Mouse (Mus musculus): ENCODE results near the gene Sec14l4. TPM values are rescaled to one million over a fixed set of nuclear protein-coding genes. Genes with fewer than 3 reads are reported as not detected.

The Sec14l4 gene
- polyA plus RNA-seq, 1 experiment from 2014 or later, result not detected

DNA sequence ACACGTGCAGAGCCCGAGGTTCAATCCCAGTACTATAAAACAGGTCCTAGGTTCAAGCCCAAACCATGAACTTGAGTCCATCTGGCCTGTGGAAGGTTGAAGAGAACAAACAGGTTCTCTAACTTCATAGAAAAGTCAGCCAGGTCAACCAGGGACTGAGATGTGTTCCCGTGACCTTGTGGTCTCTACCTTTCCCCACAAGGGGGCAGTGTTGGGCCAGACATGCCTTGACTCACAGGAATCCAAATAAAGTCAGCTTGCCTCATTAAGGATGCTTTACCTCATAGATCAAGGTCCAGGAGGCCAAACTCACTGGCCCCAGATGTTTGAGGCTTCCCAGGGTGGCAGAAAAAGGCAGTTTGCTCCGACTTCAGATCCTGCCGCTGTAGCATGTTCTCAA, 22.3 kb downstream of the Sec14l4 start:
- Histone ChIP-seq H3K9ac (no peak overlapping the region), H3K27me3 (no peaks in the 10 kb centered on the region), H3K27ac (replicated peaks) (no peak overlapping the region), H3K4me3 (no peak overlapping the region), H3K4me1 (replicated peaks) (no peaks in the 10 kb centered on the region), H3K9me3 (no peaks in the 10 kb centered on the region), H3K36me3 (no peaks in the 10 kb centered on the region), H3K4me2 (no peak overlapping the region)
- ATAC-seq (ENCODE audit: low FRiP score, low read depth), result no peak
- WGBS, result 18% methylated on average over 5 of the region's 5 CpGs

DNA sequence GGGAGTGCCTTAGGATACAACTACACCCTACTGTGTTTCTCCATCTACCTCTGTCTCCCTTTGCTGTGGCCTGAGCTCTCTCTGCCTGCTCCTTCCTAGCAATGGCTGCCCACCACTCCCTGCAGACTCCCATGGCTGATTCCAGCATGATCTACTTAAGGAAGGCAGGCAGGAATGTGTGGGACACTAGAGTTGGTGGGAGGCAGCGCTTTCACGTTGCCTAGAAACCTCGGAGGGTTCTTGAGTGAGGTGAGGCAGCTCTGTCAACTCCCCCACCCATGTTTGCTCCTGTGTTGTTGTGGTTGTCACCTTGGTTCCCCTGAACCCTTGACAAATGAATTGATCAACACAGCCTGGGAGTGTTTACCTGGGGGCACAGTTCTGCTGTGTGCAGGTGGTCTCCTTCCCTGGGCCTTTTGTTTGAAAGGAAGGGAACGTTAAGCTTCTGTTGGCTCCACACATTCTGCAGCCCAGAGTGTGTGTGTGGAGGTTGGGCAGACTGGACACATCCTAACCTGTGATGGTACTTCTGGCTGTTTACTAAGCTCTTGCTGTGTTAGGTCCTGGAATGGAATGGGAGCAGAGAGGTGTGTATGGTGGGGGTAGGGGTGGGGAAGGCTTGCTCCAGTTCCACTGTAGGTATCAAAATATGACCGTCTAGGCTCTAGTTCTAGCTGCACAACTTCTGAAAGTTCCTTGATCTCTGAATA, 29.8 kb downstream of the Sec14l4 start:
- no peaks in the 10 kb centered on the region for H3K4me1 ChIP-seq (replicated peaks)
- no peaks in the 10 kb centered on the region for H3K27me3 ChIP-seq
- no peak for ATAC-seq (ENCODE audit: low FRiP score, low read depth)
- no peak overlapping the region for H3K4me3 ChIP-seq
- H3K9me3 ChIP-seq, result no peaks in the 10 kb centered on the region
- H3K4me2 ChIP-seq, result no peak overlapping the region
- no peaks in the 10 kb centered on the region for H3K36me3 ChIP-seq
- 82% methylated on average over 5 of the region's 5 CpGs for WGBS
- H3K27ac ChIP-seq (replicated peaks), result no peak overlapping the region
- no peak overlapping the region for H3K9ac ChIP-seq

DNA sequence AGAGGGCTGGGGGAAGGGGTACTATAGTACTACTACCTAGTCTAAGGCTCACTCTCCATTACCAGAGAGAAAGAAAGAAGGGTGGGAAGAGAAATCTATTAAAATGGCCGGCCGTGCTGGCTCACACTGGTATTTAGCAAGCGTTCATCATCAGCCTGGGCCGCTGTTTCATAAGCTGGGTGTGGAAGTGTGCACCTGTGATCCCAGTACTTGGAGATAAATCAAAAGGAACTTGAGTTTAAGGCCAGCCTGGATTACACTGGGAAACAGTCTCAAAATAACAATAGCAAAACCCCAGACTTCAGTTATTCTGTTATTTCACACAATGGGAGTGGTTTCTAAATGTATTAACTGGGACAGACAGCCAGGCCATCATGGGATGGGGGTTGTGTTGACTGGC, 31.3 kb downstream of the Sec14l4 start:
- 93% methylated on average over 4 of the region's 4 CpGs for WGBS
- no peak overlapping the region for H3K27ac ChIP-seq (replicated peaks)

DNA sequence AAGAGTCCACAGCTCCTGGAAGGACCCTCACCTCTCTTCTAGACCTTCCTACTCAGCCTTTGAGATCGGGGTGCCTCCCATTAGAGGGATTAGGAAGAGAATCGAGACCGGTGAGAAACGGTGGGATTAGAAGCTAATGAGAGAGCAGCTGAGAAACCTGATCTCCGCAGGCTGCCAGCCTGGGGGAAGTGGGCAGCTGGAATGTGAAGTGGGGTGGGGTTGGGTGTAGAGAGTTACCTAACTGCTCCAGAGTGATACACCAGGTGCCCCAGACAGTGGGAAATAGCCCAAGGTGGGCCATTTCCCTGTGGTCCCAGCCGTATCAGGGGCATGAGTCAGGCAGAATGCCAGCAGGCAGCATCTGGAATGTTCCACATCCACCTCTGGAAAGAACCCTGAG, 31.7 kb downstream of the Sec14l4 start:
- 72% methylated on average over 6 of the region's 6 CpGs for WGBS

More for the DNA sequence above, 31.3 kb downstream of the Sec14l4 start:
- no peak overlapping the region for H3K4me2 ChIP-seq
- no peak overlapping the region for H3K4me3 ChIP-seq
- no peak for ATAC-seq (ENCODE audit: low FRiP score, low read depth)
- no peak overlapping the region for H3K9ac ChIP-seq
- H3K4me1 ChIP-seq (replicated peaks), result no peaks in the 10 kb centered on the region
- H3K36me3 ChIP-seq, result no peaks in the 10 kb centered on the region
- H3K27me3 ChIP-seq, result no peaks in the 10 kb centered on the region
- H3K9me3 ChIP-seq, result no peaks in the 10 kb centered on the region

DNA sequence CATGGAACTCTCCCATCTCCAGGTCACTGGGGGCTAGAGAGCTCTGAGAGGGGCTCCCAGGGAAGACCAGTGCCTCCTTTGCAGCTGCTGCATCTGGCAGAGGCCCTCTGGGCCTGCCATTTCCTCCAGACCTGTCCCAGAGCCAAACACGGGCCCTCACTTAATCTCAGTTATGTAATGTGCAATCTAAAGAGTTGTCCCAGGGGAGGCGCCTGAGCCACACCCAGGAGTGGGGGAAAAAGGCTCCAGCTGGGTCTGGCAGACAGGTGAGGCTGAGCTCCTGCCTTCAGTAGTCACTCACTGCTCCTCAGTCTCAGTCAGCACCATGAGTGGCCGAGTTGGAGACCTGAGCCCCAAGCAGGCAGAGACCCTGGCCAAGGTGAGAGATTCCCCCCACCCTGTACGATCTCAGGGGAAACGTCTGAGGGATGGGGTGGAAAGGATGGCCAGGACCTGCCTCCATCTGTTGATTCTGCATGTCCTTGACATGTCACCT, 33.4 kb downstream of the Sec14l4 start, which contains the start of gene Sec14l3:
Gene Sec14l3 (plus strand): TSS at position 215 of the 496 bp plus-strand sequence.
- WGBS, result 77% methylated on average over 5 of the region's 5 CpGs
- no peaks in the 10 kb centered on the region for H3K27me3 ChIP-seq
- H3K4me3 ChIP-seq, result no peak within 1 kb of the TSS
- H3K9ac ChIP-seq, result no peak within 1 kb of the TSS
- no peak for ATAC-seq (ENCODE audit: low FRiP score, low read depth)
- H3K4me1 ChIP-seq (replicated peaks), result no peaks in the 10 kb centered on the region
- H3K27ac ChIP-seq (replicated peaks), result no peak within 1 kb of the TSS
- H3K9me3 ChIP-seq, result no peaks in the 10 kb centered on the region
- no peak within 1 kb of the TSS for H3K4me2 ChIP-seq
- no peaks in the 10 kb centered on the region for H3K36me3 ChIP-seq

More for the DNA sequence above, 31.7 kb downstream of the Sec14l4 start:
- Histone ChIP-seq H3K4me2 (no peak overlapping the region), H3K9me3 (no peaks in the 10 kb centered on the region), H3K9ac (no peak overlapping the region), H3K4me3 (no peak overlapping the region), H3K36me3 (no peaks in the 10 kb centered on the region), H3K27me3 (no peaks in the 10 kb centered on the region), H3K27ac (replicated peaks) (no peak overlapping the region), H3K4me1 (replicated peaks) (no peaks in the 10 kb centered on the region)
- no peak for ATAC-seq (ENCODE audit: low FRiP score, low read depth)

DNA sequence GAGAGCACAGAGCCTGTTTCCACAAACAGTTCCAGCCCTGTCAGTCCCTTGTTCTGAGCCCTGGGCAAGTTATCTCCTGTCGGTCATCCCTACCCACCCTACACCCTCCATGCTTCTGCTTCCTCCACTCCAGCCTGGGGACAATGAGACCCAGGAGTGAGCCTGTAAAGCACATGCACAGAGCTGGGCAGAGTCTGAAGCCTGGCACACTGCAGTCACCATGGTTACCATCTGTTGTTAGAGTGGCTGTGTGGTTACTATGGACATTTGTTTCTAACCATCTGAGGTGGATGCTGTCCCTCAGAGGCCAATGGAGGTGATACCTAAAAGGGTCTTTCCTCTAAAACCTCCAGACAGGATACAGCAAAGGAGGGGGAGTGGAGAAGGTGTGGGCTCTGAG, 38.4 kb downstream of the Sec14l4 start:
- H3K36me3 ChIP-seq, result no peaks in the 10 kb centered on the region
- H3K27ac ChIP-seq (replicated peaks), result no peak overlapping the region
- no peak overlapping the region for H3K4me2 ChIP-seq
- no peak overlapping the region for H3K9ac ChIP-seq
- WGBS, result 63% methylated on average over 1 of the region's 1 CpGs
- H3K27me3 ChIP-seq, result no peaks in the 10 kb centered on the region
- no peak overlapping the region for H3K4me3 ChIP-seq
- ATAC-seq (ENCODE audit: low FRiP score, low read depth), result peak; percentile 54; the same call in 1 of the 2 replicates
- H3K4me1 ChIP-seq (replicated peaks), result no peaks in the 10 kb centered on the region
- no peaks in the 10 kb centered on the region for H3K9me3 ChIP-seq

DNA sequence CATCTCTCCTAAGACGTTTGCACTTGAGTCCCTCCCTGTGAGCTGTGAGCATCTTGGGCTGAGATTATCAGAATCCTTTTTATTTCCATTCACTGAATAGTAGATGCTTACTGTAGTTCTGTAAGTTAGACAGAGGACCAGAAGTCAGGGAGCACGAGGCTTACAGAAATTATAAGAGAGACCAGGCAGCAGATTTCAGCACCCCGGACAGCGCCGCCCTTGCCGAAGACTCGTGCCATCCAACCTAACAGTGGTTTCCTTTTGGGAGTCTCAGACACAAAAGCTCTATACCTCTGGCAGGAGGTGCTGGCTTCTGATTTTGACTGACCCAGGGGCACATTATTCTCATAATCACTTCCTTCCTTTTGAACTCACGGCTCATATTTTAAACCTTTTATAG, 45.4 kb downstream of the Sec14l4 start:
- WGBS, result 20% methylated on average over 8 of the region's 8 CpGs
- H3K4me2 ChIP-seq, result no peak overlapping the region
- H3K27ac ChIP-seq (replicated peaks), result no peak overlapping the region
- H3K4me3 ChIP-seq, result no peak overlapping the region
- no peaks in the 10 kb centered on the region for H3K4me1 ChIP-seq (replicated peaks)
- H3K9ac ChIP-seq, result no peak overlapping the region
- H3K36me3 ChIP-seq, result no peaks in the 10 kb centered on the region
- no peaks in the 10 kb centered on the region for H3K9me3 ChIP-seq
- peaks cover 3% of the 10 kb centered on the region; the same call in 1 of the 2 replicates for H3K27me3 ChIP-seq
- no peak for ATAC-seq (ENCODE audit: low FRiP score, low read depth)

DNA sequence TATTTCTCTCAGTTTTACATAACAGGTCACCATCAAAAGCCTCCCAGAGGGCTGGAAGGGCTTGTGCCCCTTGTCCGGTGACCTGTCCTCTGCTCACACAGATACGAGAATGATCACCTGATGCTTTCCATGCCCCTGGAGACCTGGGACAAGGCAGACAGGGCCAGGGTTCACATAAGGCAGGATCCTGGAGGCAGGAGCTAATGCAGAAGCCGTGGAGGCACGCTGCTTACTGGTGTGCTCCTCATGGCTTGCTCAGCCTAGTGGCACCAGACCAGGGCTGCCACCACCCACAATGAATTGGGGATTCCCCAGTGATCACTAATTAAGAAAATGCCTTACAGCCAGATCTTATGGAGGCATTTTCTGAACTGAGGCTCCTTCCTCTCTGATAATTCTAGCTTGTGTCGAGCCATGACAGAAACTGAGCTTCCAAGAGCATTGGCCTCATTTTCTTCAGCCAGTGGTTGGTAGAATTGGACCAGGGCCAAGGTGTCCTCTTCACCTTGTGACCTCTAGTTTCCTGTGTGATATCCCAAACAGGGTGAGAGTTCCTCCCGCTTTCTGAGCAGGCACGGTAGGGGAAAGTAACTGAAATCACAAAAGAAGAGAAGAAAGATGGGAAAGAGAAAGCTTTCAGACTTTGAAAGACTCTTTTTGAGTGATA, 47.1 kb downstream of the Sec14l4 start:
- Histone ChIP-seq H3K36me3 (no peaks in the 10 kb centered on the region), H3K4me2 (no peak overlapping the region), H3K4me1 (replicated peaks) (no peaks in the 10 kb centered on the region), H3K4me3 (no peak overlapping the region), H3K27ac (replicated peaks) (no peak overlapping the region), H3K9ac (no peak overlapping the region), H3K27me3 (peaks cover 3% of the 10 kb centered on the region; the same call in 1 of the 2 replicates), H3K9me3 (no peaks in the 10 kb centered on the region)
- ATAC-seq (ENCODE audit: low FRiP score, low read depth), result no peak
- WGBS, result 84% methylated on average over 7 of the region's 7 CpGs

DNA sequence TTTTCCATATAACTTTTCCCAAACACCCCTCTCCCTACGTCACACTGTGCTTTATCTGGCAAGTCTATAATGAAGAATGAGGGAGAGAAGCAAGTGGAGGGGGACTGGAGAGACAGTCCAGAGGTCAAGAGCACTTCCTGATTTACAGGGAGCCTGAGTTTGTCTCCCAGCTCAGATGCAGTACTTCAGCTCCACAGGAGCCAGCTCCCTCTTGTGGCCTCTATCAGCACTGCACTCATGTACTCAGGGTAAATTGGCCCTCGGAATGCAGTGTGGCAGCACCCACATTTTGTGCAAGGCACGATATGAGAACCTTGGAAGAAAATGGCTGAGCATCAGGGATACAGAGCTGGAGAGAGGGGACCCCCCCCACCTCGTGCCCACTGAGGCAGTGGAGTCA, 49.0 kb downstream of the Sec14l4 start:
- 9% methylated on average over 4 of the region's 4 CpGs for WGBS
- Histone ChIP-seq H3K9me3 (no peaks in the 10 kb centered on the region), H3K4me1 (replicated peaks) (no peaks in the 10 kb centered on the region), H3K4me2 (no peak overlapping the region), H3K4me3 (no peak overlapping the region), H3K9ac (no peak overlapping the region), H3K27ac (replicated peaks) (no peak overlapping the region), H3K27me3 (peaks cover 3% of the 10 kb centered on the region; the same call in 1 of the 2 replicates), H3K36me3 (no peaks in the 10 kb centered on the region)
- ATAC-seq (ENCODE audit: low FRiP score, low read depth), result 0 out of 2 replicates have a peak, but pooled peaks have one; percentile 23

DNA sequence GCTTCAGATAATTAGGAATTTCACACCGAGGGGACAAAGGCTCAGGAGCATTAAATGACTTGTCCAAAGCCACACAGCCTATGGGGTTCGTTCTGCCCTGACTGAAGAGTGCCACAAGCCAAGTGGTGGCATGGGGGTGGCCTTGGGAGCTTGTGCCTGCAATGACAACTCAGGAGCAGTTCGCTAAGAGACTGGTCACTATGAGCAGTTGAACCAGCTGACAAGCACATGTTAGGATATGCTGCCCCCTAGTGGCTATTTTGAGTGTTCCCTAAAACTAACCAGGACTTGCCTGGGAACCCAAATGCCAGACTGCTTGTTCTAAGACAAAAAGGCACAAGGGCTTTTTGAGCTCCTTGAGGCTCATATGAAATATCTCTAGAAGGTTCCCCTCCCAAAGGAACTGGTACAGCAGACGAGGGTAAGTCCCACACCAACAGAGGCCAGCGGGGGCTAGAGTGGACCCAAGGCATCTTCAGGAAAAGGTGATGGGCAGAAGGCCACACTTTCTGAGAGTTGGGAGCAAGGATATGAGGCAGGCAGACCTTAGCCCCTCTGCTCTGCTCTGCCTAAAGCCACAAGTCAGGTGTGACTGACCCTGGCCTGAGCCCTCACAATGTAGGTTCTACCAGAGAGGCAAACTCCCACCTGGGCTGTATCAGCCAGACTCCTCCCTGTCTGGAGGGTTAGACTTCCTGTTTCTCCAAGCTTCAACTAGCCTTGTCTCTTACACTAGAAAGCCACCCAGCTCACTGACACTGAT, 52.2 kb downstream of the Sec14l4 start:
- H3K9me3 ChIP-seq, result no peaks in the 10 kb centered on the region
- H3K4me1 ChIP-seq (replicated peaks), result no peaks in the 10 kb centered on the region
- H3K4me3 ChIP-seq, result no peak overlapping the region
- peaks cover 3% of the 10 kb centered on the region; the same call in 1 of the 2 replicates for H3K27me3 ChIP-seq
- H3K4me2 ChIP-seq, result no peak overlapping the region
- 23% methylated on average over 5 of the region's 5 CpGs for WGBS
- H3K27ac ChIP-seq (replicated peaks), result no peak overlapping the region
- no peak overlapping the region for H3K9ac ChIP-seq
- 0 out of 2 replicates have a peak, but pooled peaks have one; percentile 45 for ATAC-seq (ENCODE audit: low FRiP score, low read depth)
- H3K36me3 ChIP-seq, result no peaks in the 10 kb centered on the region

DNA sequence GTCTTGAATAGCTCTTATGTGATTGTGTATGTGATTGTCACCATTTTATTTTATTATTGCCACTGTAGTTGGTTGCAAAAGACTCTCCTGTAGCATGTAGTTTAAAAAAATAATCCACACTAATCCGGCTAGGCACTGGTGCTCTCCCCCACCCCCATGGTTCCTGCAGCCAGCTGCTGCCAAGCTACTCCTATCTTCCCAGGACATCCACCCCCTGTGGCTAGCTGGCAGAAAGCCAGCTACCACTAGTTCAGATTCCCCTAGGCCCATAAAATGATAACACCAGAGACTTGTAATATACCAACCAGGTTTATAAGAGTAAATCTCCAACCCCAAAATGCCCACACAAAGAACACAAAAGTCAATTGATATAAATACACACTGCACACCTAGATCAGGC, 55.0 kb downstream of the Sec14l4 start:
- H3K9me3 ChIP-seq, result no peaks in the 10 kb centered on the region
- ATAC-seq (ENCODE audit: low FRiP score, low read depth), result no peak
- H3K4me2 ChIP-seq, result no peak overlapping the region
- H3K9ac ChIP-seq, result no peak overlapping the region
- WGBS, result 33% methylated on average over 1 of the region's 1 CpGs
- no peak overlapping the region for H3K4me3 ChIP-seq
- H3K27ac ChIP-seq (replicated peaks), result no peak overlapping the region
- peaks cover 9% of the 10 kb centered on the region for H3K36me3 ChIP-seq
- H3K4me1 ChIP-seq (replicated peaks), result no peaks in the 10 kb centered on the region
- H3K27me3 ChIP-seq, result no peaks in the 10 kb centered on the region

DNA sequence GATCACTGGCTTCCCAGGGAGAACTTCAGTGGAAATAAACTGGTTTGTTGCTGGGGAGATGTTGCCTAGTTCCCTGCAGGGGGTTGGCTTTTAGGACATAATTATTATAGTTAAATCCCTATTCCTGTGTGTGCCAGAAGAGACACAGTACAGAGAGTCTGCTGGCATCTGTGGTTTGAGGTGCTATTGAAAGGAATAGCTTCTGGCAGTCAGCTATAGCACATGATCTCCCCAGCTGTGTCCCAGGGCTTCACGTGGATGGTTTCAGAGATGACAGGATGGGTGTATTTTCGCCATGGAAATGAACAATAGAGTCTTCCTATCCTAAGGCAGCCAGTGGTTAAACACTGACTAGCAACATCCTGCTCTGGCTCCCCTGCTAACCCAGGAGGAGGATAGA, 56.0 kb downstream of the Sec14l4 start:
- ATAC-seq (ENCODE audit: low FRiP score, low read depth), result no peak
- Histone ChIP-seq H3K4me2 (no peak overlapping the region), H3K36me3 (peaks cover 19% of the 10 kb centered on the region), H3K9me3 (no peaks in the 10 kb centered on the region), H3K4me3 (no peak overlapping the region), H3K27me3 (no peaks in the 10 kb centered on the region), H3K9ac (no peak overlapping the region), H3K27ac (replicated peaks) (no peak overlapping the region), H3K4me1 (replicated peaks) (no peaks in the 10 kb centered on the region)
- 39% methylated on average over 2 of the region's 2 CpGs for WGBS

All from hindbrain, embryonic 15.5 days (tissue).